ENCODE assay signal across 26 mouse cellular contexts in the genomic region with DNA sequence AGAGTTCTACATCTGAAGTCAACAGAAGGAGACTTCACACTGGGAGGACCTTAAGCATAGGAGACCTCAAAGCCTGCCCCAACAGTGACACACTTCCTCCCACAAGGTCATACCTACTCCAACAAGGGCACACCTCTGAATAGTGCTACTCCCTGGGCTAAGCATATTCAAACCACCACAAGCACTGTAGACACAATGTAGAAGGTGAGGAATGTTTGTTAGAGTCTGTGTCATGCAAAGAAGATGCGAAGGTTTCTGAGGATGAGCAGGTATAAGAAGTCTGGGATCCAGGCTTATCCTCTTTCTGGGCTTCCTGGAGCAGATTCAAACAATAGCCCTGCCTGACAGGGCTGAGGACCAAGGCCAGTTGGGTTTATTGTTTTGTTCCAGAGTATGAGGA. TPM values are rescaled to one million over a fixed set of nuclear protein-coding genes. Genes with fewer than 3 reads are reported as not detected.
DNase-seq lines count a peak whose midpoint lies in the region.
"Had no signal": no experiment of that assay in that cellular context is flagged by ENCODE, and none has a peak within 500 bp of the region (broad histone marks: within the 10 kb centered on the region; RNA-seq: fewer than 3 reads in every experiment).

No protein-coding gene starts in this region.

- no peak overlapping the region for H3K27ac ChIP-seq in heart, embryonic 10.5 days

- no peaks in the 10 kb centered on the region for H3K27me3 ChIP-seq in heart, embryonic 10.5 days (ENCODE audit: insufficient read depth, poor library complexity, severe bottlenecking)
- H3K27me3 ChIP-seq: CH12.LX, Patski had no signal

- H3K4me1 ChIP-seq in heart, embryonic 10.5 days, result peaks cover 5% of the 10 kb centered on the region; the same call in 1 of the 2 replicates

- 80% methylated on average over 1 of the region's 1 CpGs for WGBS in heart, embryonic 10.5 days

- peak; percentile 50 for DNase-seq in heart, adult 11 months
- DNase-seq in heart, embryonic 10.5 days (ENCODE audit: low spot score), result no peak
- DNase-seq in ES-CJ7 (ENCODE audit: low read depth, low spot score) (peak; percentile 51), R1 (ENCODE audit: low read depth, low spot score) (peak; percentile 52), ZHBTc4 (ENCODE audit: low read depth, low spot score) (peak; percentile 59)
- no peak for DNase-seq in kidney, adult 11 months
- DNase-seq in adrenal gland, postnatal 25 days, result no peak
- no peak for DNase-seq in testis, postnatal 14 days (ENCODE audit: low spot score)
- DNase-seq: adrenal gland, adult 2 months; adrenal gland, adult 8-10 months; adrenal gland, postnatal 10 days; adrenal gland, postnatal 14 days; adrenal gland, postnatal 36 days; B cell, adult 2 months; cerebellum, adult 11 months; cerebellum, adult 11-12 months; cerebellum, adult 18-20 months; cerebellum, adult 2 months; cerebellum, adult 8-10 months; cerebellum, adult 9-10 months had no signal

- H3K4me3 ChIP-seq in heart, embryonic 10.5 days, result no peak overlapping the region

- H3K9me3 ChIP-seq in heart, embryonic 10.5 days, result no peaks in the 10 kb centered on the region

- no peaks in the 10 kb centered on the region for H3K36me3 ChIP-seq in heart, embryonic 10.5 days
- H3K36me3 ChIP-seq: G1E had no signal

RNA-seq across cellular contexts. Expression of a gene that starts 47.2 kb away (rescaled TPM):
- polyA plus RNA-seq in heart, embryonic 10.5 days (2016; fragmentation: Nextera tagmentation; extraction: Ambion mirVana), result 10.1 and 12.8 TPM in 2 replicates
- 0.15 TPM in 1 of 2 replicates, not detected in the other for total RNA-seq in adrenal gland, postnatal 25 days (2021)
- total RNA-seq: CH12.LX, MEL had no signal
- polyA plus RNA-seq: activated CD4-positive, CD25-positive, alpha-beta regulatory T cell, adult 4 months; CD4-positive, CD25-positive, alpha-beta regulatory T cell, adult 4 months; G1E had no signal

Comparison
In these comparisons a context has a peak if more than half of its experiments do, and no peak if none do; other contexts are left out.
1. DNase-seq: peak in heart, adult 11 months (single experiment), ES-CJ7 (single experiment), R1 (single experiment) and ZHBTc4 (single experiment); none in heart, embryonic 10.5 days (single experiment), kidney, adult 11 months (single experiment), adrenal gland, postnatal 25 days (single experiment) and testis, postnatal 14 days (single experiment).